Mouse (Mus musculus) hindbrain, postnatal 0 days (tissue): Measurements from ENCODE around the gene Slco2a1. TPM values are rescaled to one million over a fixed set of nuclear protein-coding genes. Genes with fewer than 3 reads are reported as not detected.

ENCODE experiments used
- ATAC-seq: fragments of 200-750 bp; cut with Nextera tagmentation; 2 replicates; pipeline ENCODE4 v1.8.0; 2017; ENCODE audit warnings: mild to moderate bottlenecking, moderate TSS enrichment, moderate library complexity
- DNase-seq: peaks from one replicate; pipeline ENCODE4 v3.0.0-alpha.2; 2015; ENCODE audit warnings: low spot score
- H3K27ac ChIP-seq: fragments of 300-500 bp; sonication (generic); 2 replicates; pipeline ENCODE4 v1.5.1; 2014; ENCODE audit warnings: mild to moderate bottlenecking
- H3K27me3 ChIP-seq: fragments of 300-500 bp; sonication (generic); 2 replicates; pipeline ENCODE4 v1.6.1; 2014; ENCODE audit warnings: low read length, mixed read lengths; ENCODE audit not compliant: insufficient read depth
- H3K36me3 ChIP-seq: fragments of 300-500 bp; sonication (generic); 2 replicates; pipeline ENCODE4 v1.6.1; 2014; ENCODE audit warnings: low read length, mixed read lengths; ENCODE audit not compliant: insufficient read depth
- H3K4me1 ChIP-seq: fragments of 300-500 bp; sonication (generic); 2 replicates; pipeline ENCODE4 v1.6.1; 2014; ENCODE audit warnings: antibody characterized with exemption, low read length, mixed read lengths; ENCODE audit not compliant: insufficient read depth
- H3K4me2 ChIP-seq: fragments of 300-500 bp; sonication (generic); 2 replicates; pipeline ENCODE4 v1.6.1; 2014; ENCODE audit warnings: low read depth, mild to moderate bottlenecking, low read length, moderate library complexity, mixed read lengths
- H3K4me3 ChIP-seq: fragments of 300-500 bp; sonication (generic); 2 replicates; pipeline ENCODE4 v1.5.1; 2014; ENCODE audit warnings: low read length
- H3K9ac ChIP-seq: fragments of 300-500 bp; sonication (generic); replicated peaks from 2 replicates; pipeline ENCODE4 v1.6.1; 2014; ENCODE audit warnings: mild to moderate bottlenecking, low read length, moderate library complexity, mixed read lengths
- H3K9me3 ChIP-seq: fragments of 300-500 bp; sonication (generic); 2 replicates; pipeline ENCODE4 v1.6.1; 2016; ENCODE audit warnings: low read length, mixed read lengths
- CTCF ChIP-seq: IDR thresholded peaks from 2 replicates; pipeline ENCODE4 v1.5.1; 2016; ENCODE audit warnings: antibody characterized with exemption, control low read depth, low read depth
- WGBS: fragments of 180-500 bp; shearing (Covaris S2); extraction: QIAGEN DNeasy Blood & Tissue Kit; methylation state at CpG from one replicate; pipeline ENCODE4 v1.1.7; 2014; 5-methylcytosine and 5-hydroxymethylcytosine counted together
- polyA plus RNA-seq: library from polyadenylated mRNA; unstranded; fragments of >200 nt; fragmentation: Nextera tagmentation; extraction: Ambion mirVana; gene quantifications from 2 replicates; pipeline ENCODE4 v1.2.1, GENCODE M21; 2015
- total RNA-seq: library from RNA; depleted of rRNA; stranded (reverse); fragments of >200 nt; gene quantifications from 2 replicates; pipeline ENCODE4 v1.2.3, GENCODE M21; 2014

Slco2a1 gene
- total and polyA plus RNA-seq, 2 experiments from 2014 or later, result 4.8 to 6.3 TPM

DNA sequence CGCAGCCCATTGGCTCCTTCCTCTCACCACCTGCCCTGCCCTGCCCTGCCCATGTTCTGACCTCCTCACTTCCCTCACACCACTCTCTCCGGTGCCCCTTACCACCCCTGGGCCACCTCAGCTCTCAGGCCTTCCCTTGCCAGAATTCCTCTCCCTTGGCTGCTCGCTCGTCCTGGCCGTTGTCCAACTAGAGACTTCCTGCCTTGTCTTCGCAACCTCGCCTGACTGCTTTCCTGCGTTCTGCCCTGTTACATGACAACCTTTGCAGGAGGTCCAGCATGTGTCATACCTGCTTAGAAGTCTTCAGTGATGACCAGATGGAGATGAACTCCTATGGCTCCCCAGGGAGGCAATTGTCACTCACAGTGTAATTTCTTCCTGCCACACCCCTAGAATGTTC, 43.7 kb downstream of the Slco2a1 start:
- H3K27ac ChIP-seq, result no peak overlapping the region
- no peaks in the 10 kb centered on the region for H3K4me1 ChIP-seq
- peaks cover 3% of the 10 kb centered on the region; the same call in 1 of the 2 replicates for H3K9me3 ChIP-seq
- DNase-seq (peak; percentile 46), ATAC-seq (peak; percentile 35; the same call in 1 of the 2 replicates)
- no peak overlapping the region for H3K4me3 ChIP-seq
- no peak for TF ChIP-seq CTCF
- H3K9ac ChIP-seq, result no peak overlapping the region
- no peak overlapping the region for H3K4me2 ChIP-seq
- no peaks in the 10 kb centered on the region for H3K36me3 ChIP-seq
- 54% methylated on average over 8 of the region's 8 CpGs for WGBS
- no peaks in the 10 kb centered on the region for H3K27me3 ChIP-seq

DNA sequence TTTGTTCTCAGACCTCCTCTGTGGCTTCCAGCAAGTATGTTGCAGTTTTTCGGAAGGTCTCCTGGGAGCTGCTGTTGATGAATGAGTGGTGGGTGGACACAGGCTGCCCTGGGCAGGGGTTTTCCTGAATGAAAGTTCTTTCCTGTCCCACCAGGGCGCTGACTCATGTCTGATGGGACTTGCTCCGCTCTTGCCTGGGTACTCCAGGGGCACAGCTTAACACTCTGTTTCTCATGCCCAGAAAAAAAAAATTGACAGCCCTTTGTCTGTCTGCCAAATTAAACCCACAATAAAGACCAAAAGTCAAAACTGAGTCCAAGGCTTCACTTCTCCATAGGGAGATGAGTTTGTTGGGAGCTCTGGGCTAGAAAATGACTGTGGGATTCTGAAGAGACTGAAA, 44.9 kb downstream of the Slco2a1 start:
- H3K4me1 ChIP-seq, result no peaks in the 10 kb centered on the region
- H3K27me3 ChIP-seq, result no peaks in the 10 kb centered on the region
- no peak overlapping the region for H3K4me2 ChIP-seq
- no peak for DNase-seq
- H3K9ac ChIP-seq, result no peak overlapping the region
- H3K4me3 ChIP-seq, result no peak overlapping the region
- H3K9me3 ChIP-seq, result peaks cover 3% of the 10 kb centered on the region; the same call in 1 of the 2 replicates
- TF ChIP-seq CTCF, result no peak
- WGBS, result 54% methylated on average over 3 of the region's 3 CpGs
- H3K36me3 ChIP-seq, result no peaks in the 10 kb centered on the region
- no peak for ATAC-seq
- H3K27ac ChIP-seq, result no peak overlapping the region

DNA sequence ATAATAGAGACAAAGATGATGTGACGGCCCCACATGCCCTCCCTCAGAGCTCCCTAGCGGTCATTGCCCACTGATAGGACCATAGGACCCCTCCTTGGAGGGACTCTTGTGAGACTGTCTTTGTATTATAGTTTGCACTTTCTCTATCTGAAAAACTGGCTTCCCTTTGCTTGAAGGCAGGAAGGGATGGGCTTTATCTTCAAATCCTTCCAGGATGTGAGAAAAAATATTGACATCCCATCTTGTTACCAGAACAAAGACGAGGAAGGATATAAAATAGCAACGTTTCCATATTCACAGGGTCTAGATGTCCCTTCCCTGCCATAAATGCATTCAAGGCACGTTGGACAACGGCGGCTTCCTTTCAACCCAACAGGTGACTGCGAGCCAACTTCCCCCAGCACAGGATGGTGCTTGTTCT, 48.5 kb downstream of the Slco2a1 start:
- ATAC-seq (no peak), DNase-seq (no peak)
- Histone ChIP-seq H3K9ac (no peak overlapping the region), H3K27me3 (no peaks in the 10 kb centered on the region), H3K27ac (no peak overlapping the region), H3K4me3 (no peak overlapping the region), H3K9me3 (peaks cover 3% of the 10 kb centered on the region; the same call in 1 of the 2 replicates), H3K4me1 (no peaks in the 10 kb centered on the region), H3K4me2 (no peak overlapping the region), H3K36me3 (no peaks in the 10 kb centered on the region)
- 73% methylated on average over 8 of the region's 8 CpGs for WGBS
- no peak for TF ChIP-seq CTCF

DNA sequence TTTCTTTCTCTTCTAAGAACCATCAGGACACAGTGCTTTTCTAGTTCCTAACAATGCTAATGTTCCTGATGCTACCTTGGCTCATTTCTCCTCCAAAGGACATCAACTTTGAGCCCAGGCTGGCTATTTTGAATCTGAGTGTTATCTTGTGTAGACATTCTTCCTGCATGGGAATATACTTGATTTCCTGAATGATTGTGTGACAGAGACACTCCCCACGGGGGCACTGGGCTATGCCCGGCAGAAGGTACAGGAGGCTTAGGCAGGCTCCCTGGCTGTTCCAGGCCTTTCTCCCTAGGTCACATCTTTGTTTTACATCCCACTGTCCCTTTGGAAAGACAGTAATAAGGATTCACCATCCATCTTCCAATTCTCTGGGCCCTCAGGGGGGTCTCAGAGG, 49.8 kb downstream of the Slco2a1 start:
- H3K9me3 ChIP-seq, result peaks cover 3% of the 10 kb centered on the region; the same call in 1 of the 2 replicates
- ATAC-seq (no peak), DNase-seq (no peak)
- H3K27me3 ChIP-seq, result no peaks in the 10 kb centered on the region
- H3K27ac ChIP-seq, result no peak overlapping the region
- no peak overlapping the region for H3K4me3 ChIP-seq
- no peak overlapping the region for H3K9ac ChIP-seq
- no peak for TF ChIP-seq CTCF
- no peaks in the 10 kb centered on the region for H3K4me1 ChIP-seq
- H3K36me3 ChIP-seq, result no peaks in the 10 kb centered on the region
- 75% methylated on average over 2 of the region's 2 CpGs for WGBS
- H3K4me2 ChIP-seq, result no peak overlapping the region

DNA sequence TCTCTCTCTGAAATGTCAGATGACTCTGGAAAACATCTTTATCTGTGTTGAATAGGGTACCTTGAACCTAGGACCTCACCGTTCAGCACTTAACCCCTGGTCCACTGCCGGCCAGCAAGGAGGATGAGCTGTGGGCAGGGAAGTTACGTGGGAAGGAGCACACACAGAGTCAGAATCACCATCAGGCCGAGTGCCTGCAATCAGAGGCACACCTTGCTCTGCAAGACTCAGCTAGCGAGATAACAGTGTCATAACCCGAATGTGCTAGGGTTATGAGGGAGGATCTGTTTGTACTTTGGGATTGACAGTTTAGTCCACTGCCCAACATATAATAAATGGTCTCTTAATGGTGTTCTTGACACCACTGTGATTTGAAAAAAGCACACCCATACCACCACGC, 50.2 kb downstream of the Slco2a1 start:
- Histone ChIP-seq H3K9ac (no peak overlapping the region), H3K4me1 (no peaks in the 10 kb centered on the region), H3K27ac (no peak overlapping the region), H3K4me3 (no peak overlapping the region), H3K27me3 (no peaks in the 10 kb centered on the region), H3K36me3 (no peaks in the 10 kb centered on the region), H3K4me2 (no peak overlapping the region), H3K9me3 (peaks cover 3% of the 10 kb centered on the region; the same call in 1 of the 2 replicates)
- ATAC-seq, result no peak
- TF ChIP-seq CTCF, result no peak
- DNase-seq, result no peak
- 87% methylated on average over 7 of the region's 7 CpGs for WGBS

DNA sequence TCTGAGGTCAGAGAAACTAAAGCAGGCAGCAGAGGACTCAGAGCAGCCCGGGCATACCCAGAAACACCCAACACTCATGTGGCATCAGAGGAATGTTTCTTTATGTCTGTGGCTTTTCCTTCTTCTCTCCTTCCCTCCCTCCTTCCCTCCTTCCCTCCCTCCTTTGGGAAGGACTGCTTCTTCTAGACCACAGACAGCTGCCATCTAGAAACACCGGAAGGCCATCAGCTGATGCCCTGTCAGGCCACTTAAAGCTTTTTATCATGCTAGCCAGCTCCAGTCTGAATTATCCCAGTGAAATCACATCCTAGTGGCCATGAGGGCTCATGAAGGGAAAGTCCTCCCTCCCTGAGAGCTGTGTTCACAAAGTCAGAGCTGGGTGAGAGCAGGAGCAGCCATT, 52.1 kb downstream of the Slco2a1 start:
- Histone ChIP-seq H3K4me3 (no peak overlapping the region), H3K9me3 (no peaks in the 10 kb centered on the region), H3K4me2 (no peak overlapping the region), H3K27me3 (no peaks in the 10 kb centered on the region), H3K9ac (no peak overlapping the region), H3K27ac (no peak overlapping the region), H3K4me1 (no peaks in the 10 kb centered on the region), H3K36me3 (no peaks in the 10 kb centered on the region)
- ATAC-seq (no peak), DNase-seq (no peak)
- no peak for TF ChIP-seq CTCF
- 89% methylated on average over 2 of the region's 2 CpGs for WGBS

DNA sequence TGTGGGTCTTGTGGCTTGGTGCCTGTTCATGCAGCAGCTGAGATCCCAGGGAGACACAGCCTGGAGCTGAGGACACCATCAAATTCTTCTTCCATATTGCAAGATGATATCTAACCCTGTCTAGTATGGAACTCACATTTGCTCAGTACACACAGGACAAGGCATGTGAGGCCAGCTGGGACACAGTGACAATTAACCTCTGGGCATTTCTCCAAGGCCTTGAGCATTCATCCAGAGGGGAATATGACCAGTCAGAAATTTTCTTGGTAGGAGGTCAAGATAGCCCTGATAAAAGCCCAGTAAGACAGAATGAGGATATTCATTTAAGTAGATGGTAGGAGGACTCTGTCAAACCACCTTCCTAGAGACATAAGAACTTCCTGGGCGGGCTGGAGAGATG, 56.9 kb downstream of the Slco2a1 start:
- no peak overlapping the region for H3K4me2 ChIP-seq

More for the DNA sequence above, 56.9 kb downstream of the Slco2a1 start:
- WGBS, result 88% methylated on average over 1 of the region's 1 CpGs
- Histone ChIP-seq H3K9ac (no peak overlapping the region), H3K9me3 (no peaks in the 10 kb centered on the region), H3K4me3 (no peak overlapping the region), H3K36me3 (no peaks in the 10 kb centered on the region), H3K4me1 (no peaks in the 10 kb centered on the region), H3K27ac (no peak overlapping the region), H3K27me3 (no peaks in the 10 kb centered on the region)
- ATAC-seq, result no peak
- no peak for DNase-seq
- no peak for TF ChIP-seq CTCF
